Mouse (Mus musculus) v-Abl transformed pro-B cells (cell line): Measurements from ENCODE around the gene Zfp748.

Experiments
- in situ Hi-C, 2 experiments: fragments of 400-800 bp; cut with MboI; formaldehyde crosslinking; loops; one replicate each; pipeline ENCODE4 v1.15.1; 2025; ENCODE audit not compliant: unreplicated experiment in 2 of 2

Gene Zfp748

DNA sequence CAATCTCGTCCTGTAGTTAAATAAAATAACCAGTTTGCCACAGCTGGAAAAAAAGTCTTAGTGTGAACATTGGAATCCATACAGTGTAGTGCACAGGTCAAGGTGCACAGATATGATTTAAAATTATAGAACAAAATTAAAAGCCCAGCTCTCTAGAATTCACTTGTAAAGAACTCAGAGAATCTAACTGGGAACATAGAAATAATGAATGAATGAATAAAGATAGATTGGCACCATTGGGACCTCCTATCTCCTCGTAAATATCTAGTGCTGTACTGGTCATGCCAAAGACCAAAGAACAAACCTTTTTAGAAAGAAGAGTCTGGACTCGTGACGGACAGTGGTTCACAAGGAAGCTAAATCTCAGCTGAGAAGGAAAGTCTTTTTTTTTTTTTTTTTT, at the start of gene Zfp748:
TSS of gene Zfp748 (minus strand) at position 101 of the 400 bp plus-strand sequence.
- in situ Hi-C loops = no loop called here

DNA sequence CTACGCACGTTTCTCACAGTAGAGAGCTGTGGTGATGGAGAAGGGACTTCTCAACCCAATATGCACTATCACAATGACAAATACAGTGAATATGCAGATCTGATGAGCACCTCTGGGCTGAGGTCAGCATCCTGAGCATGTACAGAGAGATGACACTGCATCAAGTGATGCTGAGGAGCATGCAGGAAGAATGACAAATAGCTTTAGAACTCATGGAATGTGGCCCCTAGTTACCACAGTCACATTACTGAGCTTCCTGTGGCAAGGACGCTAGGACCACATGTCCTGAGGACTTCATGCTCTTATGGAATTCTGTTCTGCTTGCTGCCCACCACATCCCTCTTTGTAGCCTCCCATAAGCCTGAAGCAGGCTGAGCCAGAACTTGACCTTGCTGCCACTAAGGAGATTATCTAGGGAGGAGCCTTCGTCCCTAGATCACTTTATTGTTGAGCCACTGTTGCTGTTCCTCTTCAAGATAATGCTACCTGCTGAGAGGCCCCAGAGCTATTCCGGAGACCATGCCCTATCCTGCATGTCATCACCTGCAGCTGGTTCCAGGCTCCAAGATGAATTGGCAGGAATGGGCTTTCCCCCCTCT, 19.1 kb upstream of the Zfp748 start:
- in situ Hi-C loops = no loop called here

DNA sequence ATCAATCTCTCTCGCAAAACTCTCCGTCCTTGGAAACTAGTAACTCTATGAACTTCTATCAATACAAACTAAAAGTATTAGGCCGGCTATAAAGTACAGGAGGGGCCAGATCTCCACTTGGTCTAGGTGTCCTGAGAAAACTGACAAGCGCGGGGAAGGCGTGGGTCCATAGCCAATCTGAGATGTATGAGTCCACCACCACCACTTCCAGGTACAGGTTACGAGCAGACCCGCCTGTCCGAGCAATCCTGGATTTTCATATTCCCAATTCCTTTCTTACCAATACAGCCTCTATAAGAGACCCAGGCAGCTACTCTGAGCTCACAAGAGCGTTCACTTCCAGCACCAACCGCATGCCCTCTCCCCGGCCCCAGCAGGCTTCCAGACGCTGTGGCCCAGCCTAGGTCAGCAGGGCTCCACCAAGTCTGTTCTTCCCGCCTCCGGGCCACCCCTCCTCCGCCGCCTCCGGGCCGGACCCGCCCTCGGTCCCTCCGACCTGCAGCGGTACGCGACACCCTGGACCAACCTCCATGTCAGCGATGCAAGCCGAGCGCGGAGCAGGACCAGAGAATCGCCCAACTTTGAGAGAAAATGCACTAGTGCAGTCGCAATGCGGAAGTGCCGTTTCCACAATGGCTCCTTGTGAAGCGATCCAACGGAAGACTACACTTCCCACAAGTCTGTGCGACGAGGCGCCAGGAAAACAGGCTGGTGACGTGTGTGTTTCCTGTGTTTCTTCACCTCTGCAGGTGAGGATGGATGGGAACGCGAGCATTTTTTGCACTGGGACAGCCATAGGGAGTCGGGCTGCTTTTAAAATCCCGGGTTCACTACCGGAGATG, 904 bp downstream of the Zfp748 start:
- in situ Hi-C loops = no loop called here

DNA sequence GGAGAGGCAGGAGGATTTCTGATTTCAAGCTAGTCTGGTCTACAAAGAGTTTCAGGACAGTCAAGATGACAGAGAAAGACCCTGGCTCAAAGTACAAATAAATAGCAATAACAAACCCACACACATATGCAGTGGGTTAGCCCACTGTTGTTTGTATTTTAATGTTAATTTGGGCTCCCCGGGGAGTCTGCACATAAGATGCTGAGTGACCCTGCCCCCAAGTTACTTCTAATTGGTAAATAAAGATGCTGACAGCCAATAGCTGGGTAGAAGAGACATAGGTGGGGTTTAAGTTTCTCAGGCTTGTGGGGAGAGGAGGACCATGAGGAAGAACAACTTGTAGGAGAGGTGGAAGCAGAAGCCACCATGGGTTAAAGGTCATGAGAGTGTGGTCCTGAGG, 7.7 kb downstream of the Zfp748 start:
- in situ Hi-C loops = no loop called here

DNA sequence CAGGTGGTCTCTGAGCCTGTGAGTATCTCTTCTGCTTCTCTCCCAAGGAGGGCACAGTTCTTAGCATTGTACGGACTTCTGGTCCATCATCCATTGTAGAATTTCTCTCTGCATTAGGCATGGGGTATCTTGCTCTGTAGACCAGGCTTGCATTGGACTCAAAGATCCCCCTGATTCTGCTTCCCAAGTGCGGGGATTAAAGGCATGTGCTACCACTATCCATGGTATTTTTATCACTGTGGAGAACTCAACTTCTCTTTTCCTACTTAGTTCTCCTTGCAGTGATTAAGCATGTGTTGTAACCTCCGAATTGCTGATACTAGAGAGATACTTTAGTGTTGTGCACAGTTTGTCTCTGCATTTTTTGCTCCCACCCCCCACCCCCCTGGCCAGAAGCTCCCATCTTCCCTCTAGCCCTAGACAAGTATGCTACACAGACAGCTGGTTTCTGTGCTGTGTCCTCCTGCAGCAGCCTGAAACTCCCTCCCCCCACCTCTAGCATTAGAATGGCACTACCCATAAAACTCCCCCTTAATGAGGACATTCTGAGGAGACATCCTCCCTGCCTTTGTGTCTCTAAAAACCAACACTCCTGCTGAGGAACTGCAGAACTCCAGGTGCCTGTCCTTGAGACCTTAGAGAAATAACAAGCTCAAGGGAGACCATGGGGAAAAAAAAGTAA, 26.4 kb downstream of the Zfp748 start:
- in situ Hi-C loops = no loop called here

DNA sequence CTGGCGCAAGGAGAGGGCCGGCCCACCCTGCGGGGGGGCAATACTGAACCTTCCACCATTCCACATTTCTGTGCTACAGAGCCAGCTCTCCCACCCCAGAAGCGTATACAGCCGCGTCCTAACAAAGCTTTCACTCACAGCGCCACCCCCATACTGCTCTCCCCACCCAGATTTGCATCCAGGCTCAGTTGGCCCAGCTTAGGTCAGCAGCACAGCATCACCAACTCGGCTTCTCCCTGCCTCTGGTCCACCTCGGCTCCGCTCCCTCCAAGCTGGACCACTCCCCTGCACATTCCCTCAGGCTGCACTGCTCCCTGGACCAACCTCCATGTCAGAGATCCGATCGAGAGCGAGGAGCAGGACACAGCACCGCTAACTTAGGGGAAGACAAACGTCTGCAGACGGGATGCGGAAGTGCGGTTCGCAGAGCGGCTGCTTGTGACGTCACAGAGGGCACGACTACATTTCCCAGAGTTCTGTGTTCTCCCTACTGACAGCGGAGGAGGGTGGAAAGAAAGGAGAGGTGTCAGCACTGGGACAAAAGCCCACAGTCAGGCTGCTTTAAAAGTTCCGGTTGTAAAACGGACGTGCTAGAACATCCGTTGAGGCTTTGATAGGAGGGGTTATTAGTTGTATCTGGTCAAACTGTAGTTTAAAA, 27.7 kb downstream of the Zfp748 start, which contains the start of the genes Gm26965 and Zfp87:
TSS of gene Gm26965 (minus strand) at position 399 of the 658 bp plus-strand sequence.
TSS of gene Zfp87 (minus strand) at position 425 of the 658 bp plus-strand sequence.
- in situ Hi-C loops = no loop called here

DNA sequence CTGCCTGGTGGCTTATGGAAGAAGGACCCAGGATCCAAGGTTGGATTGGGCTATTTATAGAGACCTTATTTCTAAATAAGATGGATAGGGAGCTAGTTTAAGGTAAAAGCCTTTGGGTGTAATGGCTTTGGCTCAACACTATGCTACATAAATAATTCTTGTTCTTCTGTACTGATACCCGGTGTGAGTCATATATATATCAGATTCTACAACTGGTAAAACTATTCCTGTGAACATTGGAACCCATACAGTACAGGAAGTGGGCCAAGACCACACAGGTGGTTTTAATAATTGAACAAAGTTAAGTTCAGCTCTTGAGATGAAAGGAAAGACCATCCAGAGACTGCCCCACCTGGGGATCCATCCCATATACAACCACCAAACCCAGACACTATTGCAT, 52.7 kb downstream of the Zfp748 start:
- in situ Hi-C loops = no loop called here

DNA sequence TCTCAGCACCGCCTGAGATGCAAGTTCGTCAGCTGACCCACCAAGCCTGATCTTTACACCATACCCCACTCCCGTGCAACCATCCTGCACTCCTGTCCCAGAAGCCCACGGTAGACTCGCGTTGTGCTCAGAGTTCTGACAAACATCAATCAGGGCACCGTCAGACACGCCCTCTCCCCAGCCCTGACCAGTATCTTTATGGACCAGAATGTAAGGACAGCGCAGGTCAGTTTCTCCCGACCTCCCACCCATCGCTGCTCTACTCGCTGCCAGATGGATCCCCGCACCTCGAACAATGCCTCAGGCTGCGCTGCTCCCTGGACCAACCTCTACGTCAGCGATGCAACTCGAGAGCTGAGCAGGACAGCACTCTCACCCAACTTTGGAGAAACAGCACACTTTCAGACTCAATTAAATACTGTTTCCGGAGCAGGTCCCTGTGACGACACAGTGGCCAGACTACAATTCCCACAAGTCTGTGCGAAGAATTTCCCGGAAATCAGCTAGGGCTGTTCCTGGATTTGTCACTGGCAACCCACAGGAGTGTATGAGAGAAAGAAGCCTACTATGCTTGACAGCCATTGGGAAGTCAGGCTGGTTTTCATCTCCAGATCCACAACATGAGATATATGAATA, 53.4 kb downstream of the Zfp748 start, which contains the start of gene Zfp58:
TSS of gene Zfp58 (minus strand) at position 472 of the 636 bp plus-strand sequence.
- in situ Hi-C loops = no loop called here

DNA sequence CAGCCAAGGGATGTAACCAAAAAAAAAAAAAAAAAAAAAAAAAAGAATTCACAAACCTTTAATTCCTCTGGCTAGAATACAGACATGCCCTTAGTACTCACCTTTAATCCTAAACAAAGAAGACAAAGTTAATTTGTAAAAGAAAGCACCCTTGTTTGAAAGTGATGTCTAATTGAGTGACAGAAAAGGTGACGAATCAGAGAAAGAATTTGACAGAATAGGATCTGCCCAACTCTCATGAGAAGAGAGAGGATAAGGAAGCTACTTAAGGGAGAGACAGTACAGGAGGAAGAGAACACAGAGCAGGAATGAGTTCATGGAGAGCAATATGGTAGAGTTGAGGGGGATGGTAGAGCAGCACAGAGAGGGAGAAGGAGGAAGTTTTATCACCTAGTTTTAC, 58.0 kb downstream of the Zfp748 start:
- in situ Hi-C loops = no loop called here
